In the genomic region with DNA sequence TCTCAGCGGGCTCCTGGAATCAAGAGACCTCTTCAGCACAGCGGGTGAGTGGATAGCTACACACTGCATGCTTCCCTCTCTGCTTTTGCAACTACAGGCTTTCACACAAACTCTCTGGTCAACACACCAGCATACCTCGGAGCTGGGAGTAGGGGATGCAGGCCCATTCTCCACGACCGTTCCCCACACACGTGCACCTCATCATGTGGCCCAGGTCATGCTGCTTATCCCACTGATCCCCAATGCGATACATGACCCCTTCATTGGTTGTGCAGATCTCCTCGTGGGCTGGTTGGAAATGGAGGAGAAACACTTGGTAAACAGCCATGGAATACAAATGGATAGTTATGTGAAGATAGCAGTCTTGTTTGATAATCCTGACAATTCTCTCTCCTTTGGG, we compare ENCODE assay signal across 34 mouse cellular contexts.
"Had no signal": no experiment of that assay in that cellular context is flagged by ENCODE, and none has a peak within 500 bp of the region (broad histone marks: within the 10 kb centered on the region; RNA-seq: fewer than 3 reads in every experiment).

No protein-coding gene starts in this region.

- H3K4me1 ChIP-seq: heart, embryonic 12.5 days; heart, embryonic 13.5 days; heart, embryonic 15.5 days; hindbrain, embryonic 10.5 days; hindbrain, embryonic 12.5 days; hindbrain, embryonic 13.5 days; hindbrain, embryonic 15.5 days; intestine, embryonic 15.5 days; kidney, embryonic 15.5 days had no signal

- DNase-seq: heart, postnatal 10 days; heart, postnatal 14 days; heart, postnatal 36 days; heart, postnatal 4 days; kidney, adult 11 months; kidney, adult 18-20 months; kidney, adult 2 months; kidney, adult 8-10 months; kidney, adult 9 months; kidney, postnatal 10 days; kidney, postnatal 14 days; kidney, postnatal 25 days; kidney, postnatal 36 days; kidney, postnatal 4 days; layer of hippocampus, adult 9-11 months; layer of hippocampus, postnatal 36 days had no signal

- H3K27me3 ChIP-seq: heart, embryonic 12.5 days; heart, embryonic 13.5 days; heart, embryonic 15.5 days; hindbrain, embryonic 12.5 days; hindbrain, embryonic 13.5 days; hindbrain, embryonic 15.5 days; intestine, embryonic 15.5 days; kidney, embryonic 15.5 days had no signal

- H3K36me3 ChIP-seq: hindbrain, embryonic 15.5 days had no signal

- H3K4me2 ChIP-seq: heart, embryonic 11.5 days; heart, embryonic 12.5 days; heart, embryonic 13.5 days; heart, embryonic 15.5 days; hindbrain, embryonic 12.5 days; hindbrain, embryonic 13.5 days; hindbrain, embryonic 14.5 days; hindbrain, embryonic 15.5 days; intestine, embryonic 15.5 days; kidney, embryonic 15.5 days had no signal

- H3K9me3 ChIP-seq: heart, embryonic 10.5 days; heart, embryonic 12.5 days; heart, embryonic 13.5 days; heart, embryonic 15.5 days; hindbrain, embryonic 10.5 days; hindbrain, embryonic 12.5 days; hindbrain, embryonic 13.5 days; hindbrain, embryonic 15.5 days; intestine, embryonic 15.5 days; kidney, embryonic 15.5 days had no signal

- ATAC-seq: hindbrain, embryonic 16.5 days; hindbrain, postnatal 0 days; inflammation-experienced regulatory T-cells, adult 6 months; intestine, embryonic 15.5 days; intestine, embryonic 16.5 days; intestine, postnatal 0 days had no signal

- H3K4me3 ChIP-seq: heart, embryonic 10.5 days; heart, embryonic 12.5 days; heart, embryonic 13.5 days; heart, embryonic 15.5 days; hindbrain, embryonic 10.5 days; hindbrain, embryonic 12.5 days; hindbrain, embryonic 13.5 days; hindbrain, embryonic 15.5 days; intestine, embryonic 15.5 days; kidney, embryonic 15.5 days; layer of hippocampus, adult 2 months had no signal
